Mouse (Mus musculus) midbrain, embryonic 15.5 days (tissue): ENCODE data around the gene Aldh1l2. TPM values are rescaled to one million over a fixed set of nuclear protein-coding genes. Genes with fewer than 3 reads are reported as not detected.
"Not testable (repeated sequence)": the region's sequence is repeated elsewhere in the genome, so short reads cannot be mapped to it uniquely, and the experiment has no call there.

Source experiments
- ATAC-seq: fragments of 200-750 bp; cut with Nextera tagmentation; replicated peaks from 2 replicates; pipeline ENCODE4 v1.8.0; 2017; ENCODE audit warnings: moderate TSS enrichment
- H3K27ac ChIP-seq: fragments of 300-500 bp; sonication (generic); 2 replicates; pipeline ENCODE4 v1.5.1; 2015; ENCODE audit warnings: mild to moderate bottlenecking, inconsistent platforms
- H3K27me3 ChIP-seq: fragments of 300-500 bp; sonication (generic); replicated peaks from 2 replicates; pipeline ENCODE4 v1.6.1; 2015; ENCODE audit warnings: inconsistent platforms
- H3K36me3 ChIP-seq: fragments of 300-500 bp; sonication (generic); replicated peaks from 2 replicates; pipeline ENCODE4 v1.6.1; 2015; ENCODE audit warnings: inconsistent platforms
- H3K4me1 ChIP-seq: fragments of 300-500 bp; sonication (generic); 2 replicates; pipeline ENCODE4 v1.6.1; 2015; ENCODE audit warnings: inconsistent platforms
- H3K4me2 ChIP-seq: fragments of 300-500 bp; sonication (generic); 2 replicates; pipeline ENCODE4 v1.6.1; 2015; ENCODE audit warnings: inconsistent platforms, mild to moderate bottlenecking, moderate library complexity
- H3K4me3 ChIP-seq: fragments of 300-500 bp; sonication (generic); 2 replicates; pipeline ENCODE4 v1.5.1; 2015; ENCODE audit warnings: mild to moderate bottlenecking, inconsistent platforms
- H3K9ac ChIP-seq: fragments of 300-500 bp; sonication (generic); 2 replicates; pipeline ENCODE4 v1.6.1; 2015; ENCODE audit warnings: mild to moderate bottlenecking, inconsistent platforms
- H3K9me3 ChIP-seq: fragments of 300-500 bp; sonication (generic); 2 replicates; pipeline ENCODE4 v1.6.1; 2016; ENCODE audit warnings: inconsistent platforms
- WGBS: fragments of 180-500 bp; shearing (Covaris S2); methylation state at CpG from one replicate; pipeline ENCODE4 v1.1.7; 2015; ENCODE audit warnings: mixed read lengths; 5-methylcytosine and 5-hydroxymethylcytosine counted together
- polyA plus RNA-seq: library from polyadenylated mRNA; unstranded; fragments of >200 nt; fragmentation: Nextera tagmentation; extraction: Ambion mirVana; gene quantifications from 2 replicates; pipeline ENCODE4 v1.2.1, GENCODE M21; 2015

Gene Aldh1l2
- polyA plus RNA-seq, 1 experiment from 2014 or later = 18.7 TPM

GRCm38 (mm10) chr10:83530384-83530967, 3.5 kb downstream of the Aldh1l2 start:
- H3K4me3 ChIP-seq = no peak overlapping the region
- H3K4me1 ChIP-seq = peaks cover 11% of the 10 kb centered on the region
- H3K36me3 ChIP-seq = peaks cover 9% of the 10 kb centered on the region; the same call in 1 of the 2 replicates
- H3K9ac ChIP-seq = no peak overlapping the region
- no peak overlapping the region for H3K4me2 ChIP-seq
- no peak overlapping the region for H3K27ac ChIP-seq
- WGBS = 81% methylated on average over 6 of the region's 6 CpGs
- no peaks in the 10 kb centered on the region for H3K9me3 ChIP-seq
- no peak for ATAC-seq
- H3K27me3 ChIP-seq = no peaks in the 10 kb centered on the region

GRCm38 (mm10) chr10:83524238-83524637, 9.7 kb downstream of the Aldh1l2 start:
- not testable (repeated sequence) for ATAC-seq, H3K27ac ChIP-seq, H3K4me3 ChIP-seq, H3K27me3 ChIP-seq, H3K9ac ChIP-seq, H3K4me1 ChIP-seq, H3K9me3 ChIP-seq, H3K4me2 ChIP-seq
- H3K36me3 ChIP-seq = peaks cover 41% of the 10 kb centered on the region

- peaks cover 51% of the 10 kb centered on the region for H3K36me3 ChIP-seq
- H3K27ac ChIP-seq = no peak overlapping the region
- WGBS = 82% methylated on average over 4 of the region's 4 CpGs
- H3K9me3 ChIP-seq = no peaks in the 10 kb centered on the region
- H3K9ac ChIP-seq = no peak overlapping the region
- ATAC-seq = no peak
- no peaks in the 10 kb centered on the region for H3K4me1 ChIP-seq
- H3K4me2 ChIP-seq = no peak overlapping the region
- no peak overlapping the region for H3K4me3 ChIP-seq
- H3K27me3 ChIP-seq = no peaks in the 10 kb centered on the region
These were observed 12.9 kb downstream of the Aldh1l2 start for GRCm38 (mm10) chr10:83520990-83521389.

- H3K4me3 ChIP-seq = no peak overlapping the region
- H3K27ac ChIP-seq = no peak overlapping the region
- H3K9me3 ChIP-seq = no peaks in the 10 kb centered on the region
- no peak overlapping the region for H3K9ac ChIP-seq
- no peak overlapping the region for H3K4me2 ChIP-seq
- WGBS = 83% methylated on average over 8 of the region's 8 CpGs
- H3K36me3 ChIP-seq = peaks cover 35% of the 10 kb centered on the region
- H3K4me1 ChIP-seq = no peaks in the 10 kb centered on the region
- no peak for ATAC-seq
- H3K27me3 ChIP-seq = no peaks in the 10 kb centered on the region
These were observed 20.2 kb downstream of the Aldh1l2 start for GRCm38 (mm10) chr10:83513736-83514135.

GRCm38 (mm10) chr10:83511304-83511703, 22.6 kb downstream of the Aldh1l2 start:
- no peak overlapping the region for H3K9ac ChIP-seq
- no peak overlapping the region for H3K4me3 ChIP-seq
- H3K27ac ChIP-seq = no peak overlapping the region
- H3K27me3 ChIP-seq = no peaks in the 10 kb centered on the region
- WGBS = 81% methylated on average over 5 of the region's 5 CpGs
- H3K36me3 ChIP-seq = peaks cover 27% of the 10 kb centered on the region; the same call in 1 of the 2 replicates
- no peaks in the 10 kb centered on the region for H3K9me3 ChIP-seq
- no peak for ATAC-seq
- H3K4me2 ChIP-seq = no peak overlapping the region
- no peaks in the 10 kb centered on the region for H3K4me1 ChIP-seq

GRCm38 (mm10) chr10:83508962-83509660, 24.8 kb downstream of the Aldh1l2 start:
- H3K9me3 ChIP-seq = no peaks in the 10 kb centered on the region
- H3K9ac ChIP-seq = no peak overlapping the region
- H3K4me1 ChIP-seq = no peaks in the 10 kb centered on the region
- H3K4me3 ChIP-seq = no peak overlapping the region
- no peaks in the 10 kb centered on the region for H3K27me3 ChIP-seq
- peaks cover 43% of the 10 kb centered on the region for H3K36me3 ChIP-seq
- ATAC-seq = no peak
- no peak overlapping the region for H3K4me2 ChIP-seq
- WGBS = 70% methylated on average over 8 of the region's 8 CpGs
- no peak overlapping the region for H3K27ac ChIP-seq

GRCm38 (mm10) chr10:83497321-83497720, 36.6 kb downstream of the Aldh1l2 start:
- Histone ChIP-seq H3K36me3 (peaks cover 33% of the 10 kb centered on the region), H3K9me3 (no peaks in the 10 kb centered on the region), H3K27ac (no peak overlapping the region), H3K4me3 (no peak overlapping the region), H3K4me2 (no peak overlapping the region), H3K27me3 (no peaks in the 10 kb centered on the region), H3K4me1 (no peaks in the 10 kb centered on the region), H3K9ac (no peak overlapping the region)
- no peak for ATAC-seq
- 90% methylated on average over 13 of the region's 13 CpGs for WGBS

GRCm38 (mm10) chr10:83490506-83490905, 43.4 kb downstream of the Aldh1l2 start:
- no peak overlapping the region for H3K4me3 ChIP-seq
- H3K27ac ChIP-seq = no peak overlapping the region
- no peak overlapping the region for H3K9ac ChIP-seq
- H3K36me3 ChIP-seq = peaks cover 57% of the 10 kb centered on the region
- ATAC-seq = no peak
- no peak overlapping the region for H3K4me2 ChIP-seq
- 86% methylated on average over 6 of the region's 6 CpGs for WGBS
- H3K4me1 ChIP-seq = no peaks in the 10 kb centered on the region
- no peaks in the 10 kb centered on the region for H3K27me3 ChIP-seq
- H3K9me3 ChIP-seq = no peaks in the 10 kb centered on the region

- no peak for ATAC-seq
- no peak overlapping the region for H3K9ac ChIP-seq
- no peak overlapping the region for H3K27ac ChIP-seq
- 78% methylated on average over 5 of the region's 5 CpGs for WGBS
- no peak overlapping the region for H3K4me2 ChIP-seq
- H3K4me3 ChIP-seq = no peak overlapping the region
- H3K9me3 ChIP-seq = no peaks in the 10 kb centered on the region
- H3K27me3 ChIP-seq = no peaks in the 10 kb centered on the region
- no peaks in the 10 kb centered on the region for H3K36me3 ChIP-seq
- no peaks in the 10 kb centered on the region for H3K4me1 ChIP-seq
These were observed 56.7 kb downstream of the Aldh1l2 start for GRCm38 (mm10) chr10:83477286-83477685.

GRCm38 (mm10) chr10:83475226-83475625, 58.7 kb downstream of the Aldh1l2 start:
- Histone ChIP-seq H3K9ac (no peak overlapping the region), H3K27ac (no peak overlapping the region), H3K4me1 (no peaks in the 10 kb centered on the region), H3K36me3 (no peaks in the 10 kb centered on the region), H3K9me3 (no peaks in the 10 kb centered on the region), H3K27me3 (no peaks in the 10 kb centered on the region), H3K4me2 (no peak overlapping the region), H3K4me3 (no peak overlapping the region)
- no peak for ATAC-seq
- 95% methylated on average over 13 of the region's 13 CpGs for WGBS

- no peak overlapping the region for H3K9ac ChIP-seq
- WGBS = 91% methylated on average over 3 of the region's 3 CpGs
- H3K9me3 ChIP-seq = peaks cover 33% of the 10 kb centered on the region
- no peaks in the 10 kb centered on the region for H3K4me1 ChIP-seq
- H3K27ac ChIP-seq = no peak overlapping the region
- no peaks in the 10 kb centered on the region for H3K27me3 ChIP-seq
- no peak for ATAC-seq
- H3K4me2 ChIP-seq = no peak overlapping the region
- H3K4me3 ChIP-seq = no peak overlapping the region
- H3K36me3 ChIP-seq = 0 out of 2 replicates have a peak, but pooled peaks cover 10% of the 10 kb centered on the region
These were observed 76.4 kb downstream of the Aldh1l2 start for GRCm38 (mm10) chr10:83457531-83457930.

GRCm38 (mm10) chr10:83448582-83448981, 85.4 kb downstream of the Aldh1l2 start:
- ATAC-seq = no peak
- Histone ChIP-seq H3K9ac (no peak overlapping the region), H3K27ac (no peak overlapping the region), H3K27me3 (no peaks in the 10 kb centered on the region), H3K36me3 (peaks cover 4% of the 10 kb centered on the region; the same call in 1 of the 2 replicates), H3K4me1 (no peaks in the 10 kb centered on the region), H3K9me3 (peaks cover 23% of the 10 kb centered on the region; the same call in 1 of the 2 replicates), H3K4me3 (no peak overlapping the region), H3K4me2 (no peak overlapping the region)
- 96% methylated on average over 7 of the region's 7 CpGs for WGBS
